Mouse (Mus musculus): ENCODE results near the gene Ppp1r27.

DNA sequence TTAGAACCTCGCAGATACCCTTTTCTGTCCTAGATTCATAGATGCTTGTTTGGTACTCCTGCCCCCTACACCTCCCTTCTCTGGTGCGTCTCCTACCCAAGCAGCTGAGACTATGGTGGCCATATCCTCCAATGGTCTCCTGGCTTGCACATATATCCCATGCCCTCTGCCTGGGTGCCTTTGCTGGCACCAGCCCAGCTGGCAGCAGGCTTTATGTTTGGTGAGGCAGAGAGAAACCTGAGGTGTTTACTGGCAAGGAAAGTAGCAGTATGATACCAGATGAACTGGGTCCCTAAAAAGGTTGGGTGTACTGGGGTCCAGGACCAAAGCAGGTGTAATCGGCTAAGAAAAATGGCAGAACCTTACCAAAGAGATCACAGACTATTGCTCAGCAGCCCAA lies 5.0 kb downstream of the Ppp1r27 start:
- no peak for TF ChIP-seq POLR2A (IDR thresholded peaks at IDR 0.05; ENCODE audit: insufficient read length, low read depth)
- TF ChIP-seq TCF12 (IDR thresholded peaks at IDR 0.05; ENCODE audit: insufficient read depth, poor library complexity, severe bottlenecking), result no peak
- TF ChIP-seq MYOD1 (IDR thresholded peaks at IDR 0.05; ENCODE audit: control insufficient read depth in 1 of 3, insufficient read length in 2 of 3, low read depth in 2 of 3), result no peak

All from myocyte (in vitro differentiated cells).